18 mouse cellular contexts compared by ENCODE assay signal in genomic region chr17:85612526-85613265, GRCm38 (mm10). TPM values are rescaled to one million over a fixed set of nuclear protein-coding genes. Genes with fewer than 3 reads are reported as not detected.
A peak's percentile ranks its signal among the peaks of the same experiment; 100 is the strongest.
DNase-seq lines count a peak whose midpoint lies in the region; ATAC-seq and TF ChIP-seq lines count a peak whose summit lies in the region.
"Had no signal": no experiment of that assay in that cellular context is flagged by ENCODE, and none has a peak within 500 bp of the region (broad histone marks: within the 10 kb centered on the region; RNA-seq: fewer than 3 reads in every experiment).

No protein-coding gene starts in this region.

- no peak for TF ChIP-seq POLR2A in kidney, adult 2 months (IDR thresholded peaks at IDR 0.05; ENCODE audit: low read depth, low read length)

- peak overlapping the region; percentile 34 for H3K4me2 ChIP-seq in embryonic facial prominence, embryonic 11.5 days (ENCODE audit: low read depth, low read length)
- H3K4me2 ChIP-seq in forebrain, embryonic 15.5 days (replicated peaks): peak overlapping the region; percentile 45
- H3K4me2 ChIP-seq in midbrain, embryonic 15.5 days: peak overlapping the region; percentile 26
- H3K4me2 ChIP-seq: hindbrain, embryonic 15.5 days had no signal

- ATAC-seq in embryonic facial prominence, embryonic 11.5 days (replicated peaks; ENCODE audit: insufficient number of reproducible peaks, low FRiP score, low TSS enrichment, low read depth): no peak
- ATAC-seq in forebrain, embryonic 15.5 days (replicated peaks): no peak
- no peak for ATAC-seq in midbrain, embryonic 15.5 days (replicated peaks)

- 0 out of 2 replicates have a peak overlapping the region, but pooled peaks have one; percentile 2 for H3K27ac ChIP-seq in embryonic facial prominence, embryonic 11.5 days (replicated peaks; ENCODE audit: low read depth, low read length)
- peak overlapping the region; percentile 8; the same call in 1 of the 2 replicates for H3K27ac ChIP-seq in forebrain, embryonic 15.5 days (replicated peaks)
- peak overlapping the region; percentile 65 for H3K27ac ChIP-seq in midbrain, embryonic 15.5 days
- no peak overlapping the region for H3K27ac ChIP-seq in kidney, adult 2 months (ENCODE audit: insufficient read depth, low read depth, low read length)
- H3K27ac ChIP-seq: gastrocnemius, adult 2 months; heart, adult 2 months; hindbrain, embryonic 15.5 days had no signal

- H3K36me3 ChIP-seq in embryonic facial prominence, embryonic 11.5 days (replicated peaks; ENCODE audit: control insufficient read depth, insufficient read depth, low read depth, low read length): no peaks in the 10 kb centered on the region
- no peaks in the 10 kb centered on the region for H3K36me3 ChIP-seq in forebrain, embryonic 15.5 days
- H3K36me3 ChIP-seq in midbrain, embryonic 15.5 days (replicated peaks): no peaks in the 10 kb centered on the region
- H3K36me3 ChIP-seq in kidney, adult 2 months (ENCODE audit: control insufficient read depth, insufficient read depth, low read length): no peaks in the 10 kb centered on the region
- H3K36me3 ChIP-seq: hindbrain, embryonic 15.5 days had no signal

- H3K9me3 ChIP-seq in embryonic facial prominence, embryonic 11.5 days (replicated peaks; ENCODE audit: control insufficient read depth, low read length): no peaks in the 10 kb centered on the region
- no peaks in the 10 kb centered on the region for H3K9me3 ChIP-seq in forebrain, embryonic 15.5 days
- H3K9me3 ChIP-seq in midbrain, embryonic 15.5 days: no peaks in the 10 kb centered on the region
- H3K9me3 ChIP-seq: hindbrain, embryonic 15.5 days had no signal

- DNase-seq in embryo, embryonic 10.5 days (ENCODE audit: low spot score): peak; percentile 42
- no peak for DNase-seq in embryo, embryonic 11 days
- DNase-seq in embryonic facial prominence, embryonic 11.5 days (ENCODE audit: low spot score): no peak
- DNase-seq in gastrocnemius, postnatal 10 days: no peak
- no peak for DNase-seq in kidney, postnatal 10 days
- DNase-seq in kidney, adult 2 months: no peak
- DNase-seq: cerebellum, adult 18-20 months; gastrocnemius, adult 2 months; heart, adult 2 months; kidney, adult 8-10 months; liver; lung, adult 2 months; thymus, postnatal 4 days had no signal

- peaks cover 7% of the 10 kb centered on the region for H3K4me1 ChIP-seq in embryonic facial prominence, embryonic 11.5 days (ENCODE audit: control insufficient read depth, insufficient read depth, low read length)
- peaks cover 28% of the 10 kb centered on the region for H3K4me1 ChIP-seq in forebrain, embryonic 15.5 days
- H3K4me1 ChIP-seq in midbrain, embryonic 15.5 days: peaks cover 7% of the 10 kb centered on the region
- H3K4me1 ChIP-seq in kidney, adult 2 months (ENCODE audit: control insufficient read depth, insufficient read depth, low read length): no peaks in the 10 kb centered on the region

- H3K4me3 ChIP-seq in embryonic facial prominence, embryonic 11.5 days (ENCODE audit: low read depth, low read length): peak overlapping the region; percentile 29
- H3K4me3 ChIP-seq in forebrain, embryonic 15.5 days: peak overlapping the region; percentile 36
- peak overlapping the region; percentile 29 for H3K4me3 ChIP-seq in midbrain, embryonic 15.5 days
- no peak overlapping the region for H3K4me3 ChIP-seq in kidney, adult 2 months (ENCODE audit: insufficient read depth, low read depth, low read length)
- H3K4me3 ChIP-seq: gastrocnemius, adult 2 months; heart, adult 2 months; hindbrain, embryonic 15.5 days had no signal

- peak overlapping the region; percentile 39 for H3K9ac ChIP-seq in embryonic facial prominence, embryonic 11.5 days (replicated peaks; ENCODE audit: low read length)
- H3K9ac ChIP-seq in forebrain, embryonic 15.5 days (replicated peaks): no peak overlapping the region
- no peak overlapping the region; the same call in 1 of the 2 replicates for H3K9ac ChIP-seq in midbrain, embryonic 15.5 days
- H3K9ac ChIP-seq: hindbrain, embryonic 15.5 days had no signal

- WGBS in embryonic facial prominence, embryonic 11.5 days: 1% methylated on average over 31 of the region's 31 CpGs
- 7% methylated on average over 31 of the region's 31 CpGs for WGBS in forebrain, embryonic 15.5 days
- WGBS in midbrain, embryonic 15.5 days: 3% methylated on average over 31 of the region's 31 CpGs
- WGBS in kidney, adult 2 months: 3% methylated on average over 31 of the region's 31 CpGs

- peaks cover 96% of the 10 kb centered on the region for H3K27me3 ChIP-seq in embryonic facial prominence, embryonic 11.5 days (ENCODE audit: control insufficient read depth, insufficient read depth, low read length)
- H3K27me3 ChIP-seq in forebrain, embryonic 15.5 days: peaks cover 98% of the 10 kb centered on the region
- H3K27me3 ChIP-seq in midbrain, embryonic 15.5 days (replicated peaks): peaks cover 96% of the 10 kb centered on the region
- peaks cover 4% of the 10 kb centered on the region for H3K27me3 ChIP-seq in kidney, adult 2 months (replicated peaks; ENCODE audit: control insufficient read depth, insufficient read depth, low read length)

- no peak for TF ChIP-seq CTCF in kidney, adult 2 months (conservative IDR thresholded peaks at IDR 0.05; ENCODE audit: insufficient read depth, insufficient read length, low read depth, low read length)

RNA-seq across cellular contexts. Expression of gene Six3, which starts 0.7 kb away (rescaled TPM):
- polyA plus RNA-seq in embryonic facial prominence, embryonic 11.5 days (2014; fragmentation: Nextera tagmentation; extraction: Ambion mirVana): 9.5 and 10.5 TPM in 2 replicates
- polyA plus RNA-seq in forebrain, embryonic 15.5 days (2015; fragmentation: Nextera tagmentation; extraction: Ambion mirVana): 18.0 and 21.7 TPM in 2 replicates
- polyA plus RNA-seq in midbrain, embryonic 15.5 days (2015; fragmentation: Nextera tagmentation; extraction: Ambion mirVana): 30.2 and 30.4 TPM in 2 replicates
- not detected for total RNA-seq in gastrocnemius, postnatal 10 days (2021)
- not detected in 2 replicates for polyA plus RNA-seq in kidney, adult 2 months (2012; rRNA removed)
- total RNA-seq: gastrocnemius, adult 2 months; heart, adult 2 months had no signal
- polyA plus RNA-seq: heart, embryonic 16.5 days; lung, adult 2 months; stomach, embryonic 16.5 days had no signal

Comparison
In these comparisons a context has a peak if more than half of its experiments do, and no peak if none do; other contexts are left out.
1. RNA of gene Six3, which starts 0.7 kb away (polyA plus RNA-seq): 30.2 to 30.4 TPM in midbrain, embryonic 15.5 days, 18.0 to 21.7 TPM in forebrain, embryonic 15.5 days and 9.5 to 10.5 TPM in embryonic facial prominence, embryonic 11.5 days; not detected in kidney, adult 2 months; every median in the first group is over 10 times any median in the second.
2. Peak in every context shown above with its lines, with median percentiles within 50 percentile points of each other: H3K4me2 ChIP-seq.